8 mouse cellular contexts compared by ENCODE assay signal in the genomic region with DNA sequence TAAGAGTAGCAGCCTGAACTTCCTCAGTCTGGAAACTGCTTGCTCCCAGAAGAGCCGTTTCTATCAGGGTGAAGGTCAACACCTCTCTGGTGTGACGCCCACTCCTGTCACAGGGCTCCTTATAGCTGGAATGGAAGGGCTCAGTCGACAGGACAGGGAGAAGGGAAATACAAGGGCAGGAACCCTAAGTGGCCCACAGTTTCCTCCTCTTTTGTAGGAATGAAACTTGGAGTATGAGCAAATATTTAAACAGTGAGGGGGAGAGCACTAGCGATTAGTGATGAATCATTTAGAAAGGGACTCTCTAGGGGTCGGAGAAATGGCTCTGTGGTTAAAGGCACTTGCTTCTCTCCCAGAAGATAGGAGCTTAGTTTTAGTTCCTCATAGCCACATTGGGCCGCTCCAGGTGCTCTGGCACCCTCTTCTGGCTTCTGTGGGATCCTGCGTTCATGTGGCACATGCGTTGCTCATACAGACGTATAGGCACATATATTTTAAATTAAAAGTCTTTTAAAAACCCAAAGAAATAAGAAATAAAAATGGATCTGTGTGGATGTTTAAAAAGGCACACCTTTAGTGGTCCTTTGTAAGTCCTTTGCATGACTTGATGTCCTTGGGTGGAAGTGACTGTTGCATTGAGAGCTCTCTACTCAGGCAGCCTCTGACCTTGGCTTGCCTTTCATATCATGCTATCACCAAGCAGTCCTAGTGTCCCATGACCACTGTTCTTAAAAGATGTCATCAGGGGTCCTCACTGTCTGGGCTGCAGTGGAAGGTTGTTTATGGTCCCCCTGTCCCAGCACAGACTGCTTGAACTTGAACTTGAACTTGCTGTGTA. TPM values are rescaled to one million over a fixed set of nuclear protein-coding genes. Genes with fewer than 3 reads are reported as not detected.
A peak's percentile ranks its signal among the peaks of the same experiment; 100 is the strongest.
DNase-seq lines count a peak whose midpoint lies in the region; ATAC-seq and TF ChIP-seq lines count a peak whose summit lies in the region.

No protein-coding gene starts in this region.

- peaks cover 5% of the 10 kb centered on the region for H3K4me1 ChIP-seq in brown adipose tissue, adult 24 weeks (ENCODE audit: control insufficient read depth, insufficient read depth, insufficient read length, low read length)
- H3K4me1 ChIP-seq in intestine, embryonic 15.5 days (replicated peaks), result peaks cover 12% of the 10 kb centered on the region
- H3K4me1 ChIP-seq in liver, embryonic 16.5 days (ENCODE audit: control insufficient read depth, low read depth, low read length), result peaks cover 24% of the 10 kb centered on the region
- H3K4me1 ChIP-seq in small intestine, adult 2 months (ENCODE audit: control insufficient read depth, insufficient read depth, insufficient read length, low read length), result peaks cover 5% of the 10 kb centered on the region; the same call in 1 of the 2 replicates

- 19% methylated on average over 9 of the region's 9 CpGs for WGBS in intestine, embryonic 15.5 days
- 5% methylated on average over 9 of the region's 9 CpGs for WGBS in liver, embryonic 16.5 days (ENCODE audit: insufficient replicate concordance)
- 10% methylated on average over 9 of the region's 9 CpGs for WGBS in small intestine, adult 2 months

- intact Hi-C loops in heart, postnatal 25 days (cut with DNase I), result no loop called here

- no peak overlapping the region for H3K9ac ChIP-seq in intestine, embryonic 15.5 days
- H3K9ac ChIP-seq in liver, embryonic 16.5 days (ENCODE audit: low read depth, low read length), result peak overlapping the region; percentile 5; the same call in 1 of the 2 replicates

- peak; percentile 81 for ATAC-seq in intestine, embryonic 15.5 days
- ATAC-seq in liver, embryonic 16.5 days (ENCODE audit: low read depth), result peak; percentile 78

- H3K27ac ChIP-seq in brown adipose tissue, adult 24 weeks (replicated peaks; ENCODE audit: low read depth, low read length), result peak overlapping the region; percentile 68
- peak overlapping the region; percentile 29 for H3K27ac ChIP-seq in intestine, embryonic 15.5 days
- H3K27ac ChIP-seq in liver, embryonic 16.5 days (ENCODE audit: low read length), result peak overlapping the region; percentile 26; the same call in 1 of the 2 replicates
- no peak overlapping the region for H3K27ac ChIP-seq in small intestine, adult 2 months (ENCODE audit: insufficient read depth, low read depth, low read length)

- no peaks in the 10 kb centered on the region for H3K27me3 ChIP-seq in intestine, embryonic 15.5 days (replicated peaks)
- H3K27me3 ChIP-seq in liver, embryonic 16.5 days (ENCODE audit: control insufficient read depth, insufficient read depth, low read depth, low read length), result no peaks in the 10 kb centered on the region
- no peaks in the 10 kb centered on the region for H3K27me3 ChIP-seq in small intestine, adult 2 months (ENCODE audit: control insufficient read depth, insufficient read depth, low read length)

- no peaks in the 10 kb centered on the region for H3K9me3 ChIP-seq in intestine, embryonic 15.5 days
- no peaks in the 10 kb centered on the region for H3K9me3 ChIP-seq in liver, embryonic 16.5 days (replicated peaks; ENCODE audit: control insufficient read depth, low read length)

- TF ChIP-seq CTCF in small intestine, adult 2 months (IDR thresholded peaks at IDR 0.05; ENCODE audit: extremely low read depth, insufficient read length, insufficient replicate concordance, low read depth, low read length), result peak; percentile 70; the same call in 1 of the 2 replicates

- no peak overlapping the region; the same call in 1 of the 2 replicates for H3K4me2 ChIP-seq in intestine, embryonic 15.5 days (replicated peaks)
- H3K4me2 ChIP-seq in liver, embryonic 16.5 days (ENCODE audit: low read depth, low read length), result peak overlapping the region; percentile 26

- no peaks in the 10 kb centered on the region for H3K36me3 ChIP-seq in intestine, embryonic 15.5 days
- H3K36me3 ChIP-seq in liver, embryonic 16.5 days (ENCODE audit: control insufficient read depth, insufficient read depth), result no peaks in the 10 kb centered on the region
- no peaks in the 10 kb centered on the region for H3K36me3 ChIP-seq in small intestine, adult 2 months (ENCODE audit: control insufficient read depth, insufficient read depth, low read length)

- H3K4me3 ChIP-seq in brown adipose tissue, adult 24 weeks (ENCODE audit: insufficient read depth, low read depth, low read length), result 0 out of 2 replicates have a peak overlapping the region, but pooled peaks have one; percentile 10
- no peak overlapping the region for H3K4me3 ChIP-seq in intestine, embryonic 15.5 days (replicated peaks)
- H3K4me3 ChIP-seq in liver, embryonic 16.5 days (ENCODE audit: low read depth, low read length), result no peak overlapping the region
- H3K4me3 ChIP-seq in small intestine, adult 2 months (ENCODE audit: low read depth, low read length), result no peak overlapping the region

- TF ChIP-seq POLR2A in small intestine, adult 2 months (IDR thresholded peaks at IDR 0.05; ENCODE audit: low read depth, low read length), result no peak

- DNase-seq in heart, adult 18-20 months, result peak; percentile 47 to 56
- no peak for DNase-seq in heart, postnatal 25 days (ENCODE audit: low spot score)
- peak; percentile 37 to 64 for DNase-seq in CD8-positive naive resting alpha-beta T cell, adult 2 months (ENCODE audit: low read depth in 2 of 2, low spot score in 2 of 2)
- no peak for DNase-seq in adrenal gland, postnatal 4 days (ENCODE audit: low spot score in 2 of 2)

RNA-seq across cellular contexts. Expression of gene Adgrg1, which starts 19.4 kb away (rescaled TPM):
- 10 to 100 TPM; 60.8 to 62.2 TPM for total RNA-seq in heart, adult 18-20 months (2021)
- total RNA-seq in heart, postnatal 25 days (2021), result 10 to 100 TPM; 38.6 to 48.7 TPM
- 7.4 and 18.4 TPM in 2 replicates for polyA plus RNA-seq in brown adipose tissue, adult 24 weeks (2012; ENCODE audit: insufficient read depth, insufficient read length, missing spikeins)
- polyA plus RNA-seq in intestine, embryonic 15.5 days (2015; fragmentation: Nextera tagmentation; extraction: Ambion mirVana), result 22.4 and 23.8 TPM in 2 replicates
- 45.0 and 50.6 TPM in 2 replicates for polyA plus RNA-seq in liver, embryonic 16.5 days (2015; fragmentation: Nextera tagmentation; extraction: Ambion mirVana)
- polyA plus RNA-seq in small intestine, adult 2 months (2012; rRNA removed), result 32.3 and 36.4 TPM in 2 replicates
- 10 to 100 TPM; 38.3 to 62.3 TPM for total RNA-seq in adrenal gland, postnatal 4 days (2021)

RNA-seq across cellular contexts. Expression of gene Adgrg5, which starts 31.6 kb away (rescaled TPM):
- under 1 TPM in 1 of 2 experiments, not detected in 1; 0.41 TPM for total RNA-seq in heart, adult 18-20 months (2021)
- under 1 TPM; 0.29 to 0.34 TPM for total RNA-seq in heart, postnatal 25 days (2021)
- polyA plus RNA-seq in brown adipose tissue, adult 24 weeks (2012; ENCODE audit: insufficient read depth, insufficient read length, missing spikeins), result not detected in 2 replicates
- polyA plus RNA-seq in intestine, embryonic 15.5 days (2015; fragmentation: Nextera tagmentation; extraction: Ambion mirVana), result 1.3 and 2.1 TPM in 2 replicates
- polyA plus RNA-seq in liver, embryonic 16.5 days (2015; fragmentation: Nextera tagmentation; extraction: Ambion mirVana), result 0.37 and 0.39 TPM in 2 replicates
- polyA plus RNA-seq in small intestine, adult 2 months (2012; rRNA removed), result 10.2 and 15.4 TPM in 2 replicates
- under 1 TPM; 0.28 to 0.42 TPM for total RNA-seq in adrenal gland, postnatal 4 days (2021)

RNA-seq across cellular contexts. Expression of gene Ccdc102a, which starts 37.2 kb away (rescaled TPM):
- 1 to 10 TPM; 3.8 to 4.1 TPM for total RNA-seq in heart, adult 18-20 months (2021)
- total RNA-seq in heart, postnatal 25 days (2021), result 1 to 10 TPM; 6.3 to 7.2 TPM
- 1.2 and 1.5 TPM in 2 replicates for polyA plus RNA-seq in brown adipose tissue, adult 24 weeks (2012; ENCODE audit: insufficient read depth, insufficient read length, missing spikeins)
- 20.1 and 20.7 TPM in 2 replicates for polyA plus RNA-seq in intestine, embryonic 15.5 days (2015; fragmentation: Nextera tagmentation; extraction: Ambion mirVana)
- 1.4 and 1.6 TPM in 2 replicates for polyA plus RNA-seq in liver, embryonic 16.5 days (2015; fragmentation: Nextera tagmentation; extraction: Ambion mirVana)
- polyA plus RNA-seq in small intestine, adult 2 months (2012; rRNA removed), result 8.1 TPM in 2 replicates
- total RNA-seq in adrenal gland, postnatal 4 days (2021), result 10 to 100 TPM; 13.3 to 14.0 TPM

Comparison
In these comparisons a context has a peak if more than half of its experiments do, and no peak if none do; other contexts are left out.
1. DNase-seq: peak in heart, adult 18-20 months (2 of 2) and CD8-positive naive resting alpha-beta T cell, adult 2 months (2 of 2); none in heart, postnatal 25 days (single experiment) and adrenal gland, postnatal 4 days (0 of 2).